Mouse (Mus musculus) bone marrow macrophage, adult 2 months (primary cell): Measurements from ENCODE around the gene Zzz3. TPM values are rescaled to one million over a fixed set of nuclear protein-coding genes. Genes with fewer than 3 reads are reported as not detected.

Experiments
- H3K27ac ChIP-seq: 2 replicates; pipeline ENCODE4 v1.5.1; 2012; ENCODE audit warnings: low read depth, low read length; ENCODE audit not compliant: insufficient read depth
- H3K4me1 ChIP-seq: 2 replicates; pipeline ENCODE4 v1.6.1; 2012; ENCODE audit warnings: low read length; ENCODE audit not compliant: control insufficient read depth, insufficient read depth
- H3K4me3 ChIP-seq: 2 replicates; pipeline ENCODE4 v1.5.1; 2012; ENCODE audit warnings: mild to moderate bottlenecking, low read length, moderate library complexity; ENCODE audit not compliant: insufficient read depth
- CTCF ChIP-seq: IDR thresholded peaks from 2 replicates; pipeline ENCODE4 v1.5.1; 2012; ENCODE audit warnings: low read depth, mild to moderate bottlenecking, low read length, moderate library complexity
- POLR2A ChIP-seq: IDR thresholded peaks from 2 replicates; pipeline ENCODE4 v1.6.1; 2012; ENCODE audit warnings: mild to moderate bottlenecking, low read depth, low read length, borderline replicate concordance
- polyA plus RNA-seq: library from polyadenylated mRNA; stranded (reverse); fragments of >200 nt; gene quantifications from 2 replicates; pipeline ENCODE4 v1.2.4, GENCODE M21; 2012; ENCODE audit not compliant: missing spikeins, insufficient read depth, insufficient read length

Zzz3 gene
- polyA plus RNA-seq, 1 experiment, result 40.5 TPM

- no peak overlapping the region for H3K4me3 ChIP-seq
- no peak overlapping the region for H3K27ac ChIP-seq
- H3K4me1 ChIP-seq, result no peaks in the 10 kb centered on the region
- TF ChIP-seq POLR2A, result no peak
- no peak for TF ChIP-seq CTCF
Observed at GRCm38 (mm10) chr3:152484206-152484605, 88.9 kb downstream of the Zzz3 start.

- Histone ChIP-seq H3K4me3 (no peak overlapping the region), H3K27ac (no peak overlapping the region), H3K4me1 (no peaks in the 10 kb centered on the region)
- TF ChIP-seq POLR2A, result no peak
- TF ChIP-seq CTCF, result no peak
Observed at GRCm38 (mm10) chr3:152488964-152489363, 93.7 kb downstream of the Zzz3 start.

GRCm38 (mm10) chr3:152490423-152490822, 95.2 kb downstream of the Zzz3 start:
- no peak overlapping the region for H3K4me3 ChIP-seq
- no peak overlapping the region for H3K27ac ChIP-seq
- H3K4me1 ChIP-seq, result no peaks in the 10 kb centered on the region
- TF ChIP-seq CTCF (no peak), POLR2A (no peak)

GRCm38 (mm10) chr3:152492241-152492640, 97.0 kb downstream of the Zzz3 start:
- Histone ChIP-seq H3K27ac (no peak overlapping the region), H3K4me3 (no peak overlapping the region), H3K4me1 (no peaks in the 10 kb centered on the region)
- no peak for TF ChIP-seq CTCF
- TF ChIP-seq POLR2A, result no peak

GRCm38 (mm10) chr3:152493813-152494212, 98.5 kb downstream of the Zzz3 start:
- TF ChIP-seq CTCF, result no peak
- TF ChIP-seq POLR2A, result no peak
- Histone ChIP-seq H3K4me1 (no peaks in the 10 kb centered on the region), H3K27ac (no peak overlapping the region), H3K4me3 (no peak overlapping the region)

GRCm38 (mm10) chr3:152494667-152495360, 99.5 kb downstream of the Zzz3 start:
- H3K4me1 ChIP-seq, result no peaks in the 10 kb centered on the region
- no peak overlapping the region for H3K27ac ChIP-seq

GRCm38 (mm10) chr3:152495415-152495898, 100.2 kb downstream of the Zzz3 start:
- Histone ChIP-seq H3K4me3 (no peak overlapping the region), H3K27ac (no peak overlapping the region), H3K4me1 (no peaks in the 10 kb centered on the region)
- TF ChIP-seq POLR2A, result no peak
- no peak for TF ChIP-seq CTCF

More at GRCm38 (mm10) chr3:152494667-152495360, 99.5 kb downstream of the Zzz3 start:
- TF ChIP-seq CTCF (no peak), POLR2A (no peak)
- no peak overlapping the region for H3K4me3 ChIP-seq

GRCm38 (mm10) chr3:152497084-152497483, 101.8 kb downstream of the Zzz3 start:
- Histone ChIP-seq H3K4me1 (no peaks in the 10 kb centered on the region), H3K4me3 (no peak overlapping the region), H3K27ac (no peak overlapping the region)

GRCm38 (mm10) chr3:152497842-152498241, 102.6 kb downstream of the Zzz3 start:
- no peak overlapping the region for H3K27ac ChIP-seq
- no peaks in the 10 kb centered on the region for H3K4me1 ChIP-seq
- TF ChIP-seq CTCF, result no peak
- no peak for TF ChIP-seq POLR2A
- H3K4me3 ChIP-seq, result no peak overlapping the region

More at GRCm38 (mm10) chr3:152497084-152497483, 101.8 kb downstream of the Zzz3 start:
- no peak for TF ChIP-seq CTCF
- TF ChIP-seq POLR2A, result no peak

- Histone ChIP-seq H3K27ac (no peak overlapping the region), H3K4me3 (no peak overlapping the region)
Observed at GRCm38 (mm10) chr3:152498968-152499696, 103.9 kb downstream of the Zzz3 start.

More at GRCm38 (mm10) chr3:152498968-152499696, 103.9 kb downstream of the Zzz3 start:
- TF ChIP-seq CTCF (no peak), POLR2A (no peak)
- H3K4me1 ChIP-seq, result no peaks in the 10 kb centered on the region
